Mouse (Mus musculus): ENCODE measurements around the gene Socs2. TPM values are rescaled to one million over a fixed set of nuclear protein-coding genes. Genes with fewer than 3 reads are reported as not detected.
A peak's percentile ranks its signal among the peaks of the same experiment; 100 is the strongest.

The Socs2 gene
- polyA plus RNA-seq, 1 experiment from 2014 or later = 41.0 TPM

- H3K9ac ChIP-seq = no peak overlapping the region
- H3K4me2 ChIP-seq = no peak overlapping the region
- no peaks in the 10 kb centered on the region for H3K27me3 ChIP-seq (replicated peaks)
- WGBS = 72% methylated on average over 3 of the region's 3 CpGs
- no peak overlapping the region for H3K4me3 ChIP-seq (replicated peaks)
- 0 out of 2 replicates have a peak, but pooled peaks cover 2% of the 10 kb centered on the region for H3K4me1 ChIP-seq
- H3K36me3 ChIP-seq = no peaks in the 10 kb centered on the region
- H3K27ac ChIP-seq = no peak overlapping the region
- no peaks in the 10 kb centered on the region for H3K9me3 ChIP-seq
- ATAC-seq (ENCODE audit: insufficient read depth, low FRiP score, low read depth) = no peak
Measured at GRCm38 (mm10) chr10:95357721-95358120, 59.3 kb downstream of the Socs2 start.

- H3K9ac ChIP-seq = no peak overlapping the region
- no peak for ATAC-seq (ENCODE audit: insufficient read depth, low FRiP score, low read depth)
- H3K36me3 ChIP-seq = no peaks in the 10 kb centered on the region
- 82% methylated on average over 7 of the region's 7 CpGs for WGBS
- no peaks in the 10 kb centered on the region for H3K9me3 ChIP-seq
- H3K4me1 ChIP-seq = 0 out of 2 replicates have a peak, but pooled peaks cover 2% of the 10 kb centered on the region
- H3K27ac ChIP-seq = no peak overlapping the region
- no peaks in the 10 kb centered on the region for H3K27me3 ChIP-seq (replicated peaks)
- H3K4me2 ChIP-seq = no peak overlapping the region
- H3K4me3 ChIP-seq (replicated peaks) = no peak overlapping the region
Measured at GRCm38 (mm10) chr10:95356711-95357110, 60.3 kb downstream of the Socs2 start.

- Histone ChIP-seq H3K27me3 (replicated peaks) (no peaks in the 10 kb centered on the region), H3K4me2 (no peak overlapping the region), H3K9ac (no peak overlapping the region), H3K9me3 (no peaks in the 10 kb centered on the region), H3K27ac (no peak overlapping the region), H3K36me3 (no peaks in the 10 kb centered on the region), H3K4me1 (0 out of 2 replicates have a peak, but pooled peaks cover 2% of the 10 kb centered on the region), H3K4me3 (replicated peaks) (no peak overlapping the region)
- ATAC-seq (ENCODE audit: insufficient read depth, low FRiP score, low read depth) = no peak
- WGBS = 27% methylated on average over 6 of the region's 6 CpGs
Measured at GRCm38 (mm10) chr10:95355678-95356268, 61.2 kb downstream of the Socs2 start.

- H3K27ac ChIP-seq = no peak overlapping the region
- H3K9ac ChIP-seq = no peak overlapping the region
- 0 out of 2 replicates have a peak, but pooled peaks cover 2% of the 10 kb centered on the region for H3K4me1 ChIP-seq
- H3K4me3 ChIP-seq (replicated peaks) = no peak overlapping the region
- H3K36me3 ChIP-seq = no peaks in the 10 kb centered on the region
- no peak overlapping the region for H3K4me2 ChIP-seq
- no peak for ATAC-seq (ENCODE audit: insufficient read depth, low FRiP score, low read depth)
- no peaks in the 10 kb centered on the region for H3K9me3 ChIP-seq
- H3K27me3 ChIP-seq (replicated peaks) = no peaks in the 10 kb centered on the region
Measured at GRCm38 (mm10) chr10:95354673-95355072, 62.3 kb downstream of the Socs2 start.

- Histone ChIP-seq H3K4me3 (replicated peaks) (no peak overlapping the region), H3K27ac (no peak overlapping the region), H3K36me3 (no peaks in the 10 kb centered on the region), H3K27me3 (replicated peaks) (no peaks in the 10 kb centered on the region), H3K9me3 (no peaks in the 10 kb centered on the region), H3K9ac (no peak overlapping the region), H3K4me2 (no peak overlapping the region), H3K4me1 (0 out of 2 replicates have a peak, but pooled peaks cover 2% of the 10 kb centered on the region)
- no peak for ATAC-seq (ENCODE audit: insufficient read depth, low FRiP score, low read depth)
- WGBS = 85% methylated on average over 6 of the region's 6 CpGs
Measured at GRCm38 (mm10) chr10:95354047-95354446, 62.9 kb downstream of the Socs2 start.

- Histone ChIP-seq H3K36me3 (no peaks in the 10 kb centered on the region), H3K9me3 (no peaks in the 10 kb centered on the region), H3K9ac (no peak overlapping the region), H3K4me1 (no peaks in the 10 kb centered on the region), H3K27me3 (replicated peaks) (no peaks in the 10 kb centered on the region), H3K27ac (no peak overlapping the region), H3K4me2 (no peak overlapping the region), H3K4me3 (replicated peaks) (no peak overlapping the region)
- WGBS = 68% methylated on average over 3 of the region's 3 CpGs
- no peak for ATAC-seq (ENCODE audit: insufficient read depth, low FRiP score, low read depth)
Measured at GRCm38 (mm10) chr10:95348457-95348856, 68.5 kb downstream of the Socs2 start.

GRCm38 (mm10) chr10:95347776-95348175 lies 69.2 kb downstream of the Socs2 start:
- Histone ChIP-seq H3K27ac (no peak overlapping the region), H3K9me3 (no peaks in the 10 kb centered on the region), H3K4me2 (no peak overlapping the region), H3K9ac (no peak overlapping the region), H3K4me3 (replicated peaks) (no peak overlapping the region), H3K27me3 (replicated peaks) (no peaks in the 10 kb centered on the region), H3K36me3 (no peaks in the 10 kb centered on the region), H3K4me1 (no peaks in the 10 kb centered on the region)
- no peak for ATAC-seq (ENCODE audit: insufficient read depth, low FRiP score, low read depth)
- 67% methylated on average over 3 of the region's 3 CpGs for WGBS

GRCm38 (mm10) chr10:95342833-95343590 lies 74.0 kb downstream of the Socs2 start:
- Histone ChIP-seq H3K27ac (no peak overlapping the region), H3K36me3 (no peaks in the 10 kb centered on the region), H3K27me3 (replicated peaks) (no peaks in the 10 kb centered on the region), H3K9me3 (no peaks in the 10 kb centered on the region), H3K4me2 (no peak overlapping the region), H3K4me1 (no peaks in the 10 kb centered on the region), H3K9ac (no peak overlapping the region), H3K4me3 (replicated peaks) (no peak overlapping the region)
- no peak for ATAC-seq (ENCODE audit: insufficient read depth, low FRiP score, low read depth)
- WGBS = 85% methylated on average over 10 of the region's 10 CpGs

GRCm38 (mm10) chr10:95340676-95341075 lies 76.3 kb downstream of the Socs2 start:
- no peak for ATAC-seq (ENCODE audit: insufficient read depth, low FRiP score, low read depth)
- whole genome bisulfite sequencing = 86% methylated on average over 4 of the region's 4 CpGs
- Histone ChIP-seq H3K36me3 (no peaks in the 10 kb centered on the region), H3K4me2 (no peak overlapping the region), H3K9ac (no peak overlapping the region), H3K27me3 (replicated peaks) (no peaks in the 10 kb centered on the region), H3K27ac (no peak overlapping the region), H3K4me3 (replicated peaks) (no peak overlapping the region), H3K9me3 (no peaks in the 10 kb centered on the region), H3K4me1 (peaks cover 4% of the 10 kb centered on the region; the same call in 1 of the 2 replicates)

- 61% methylated on average over 5 of the region's 5 CpGs for WGBS
- no peak overlapping the region for H3K9ac ChIP-seq
- no peak for ATAC-seq (ENCODE audit: insufficient read depth, low FRiP score, low read depth)
Measured at GRCm38 (mm10) chr10:95337589-95337988, 79.4 kb downstream of the Socs2 start.

GRCm38 (mm10) chr10:95336781-95337544 lies 80.0 kb downstream of the Socs2 start:
- Histone ChIP-seq H3K36me3 (no peaks in the 10 kb centered on the region), H3K4me1 (peaks cover 4% of the 10 kb centered on the region; the same call in 1 of the 2 replicates), H3K9ac (no peak overlapping the region), H3K4me3 (replicated peaks) (no peak overlapping the region), H3K27ac (peak overlapping the region; percentile 40; the same call in 1 of the 2 replicates), H3K9me3 (no peaks in the 10 kb centered on the region), H3K4me2 (no peak overlapping the region), H3K27me3 (replicated peaks) (no peaks in the 10 kb centered on the region)
- 21% methylated on average over 4 of the region's 4 CpGs for WGBS
- no peak for ATAC-seq (ENCODE audit: insufficient read depth, low FRiP score, low read depth)

More at GRCm38 (mm10) chr10:95337589-95337988, 79.4 kb downstream of the Socs2 start:
- no peak overlapping the region for H3K4me3 ChIP-seq (replicated peaks)
- peaks cover 4% of the 10 kb centered on the region; the same call in 1 of the 2 replicates for H3K4me1 ChIP-seq
- no peaks in the 10 kb centered on the region for H3K27me3 ChIP-seq (replicated peaks)
- H3K36me3 ChIP-seq = no peaks in the 10 kb centered on the region
- H3K27ac ChIP-seq = no peak overlapping the region
- no peak overlapping the region for H3K4me2 ChIP-seq
- H3K9me3 ChIP-seq = no peaks in the 10 kb centered on the region

Data from stomach, embryonic 15.5 days (tissue).